Mouse (Mus musculus) bone marrow, adult 2 months (tissue): ENCODE measurements at regions not wholly inside any gene's neighbourhood (a gene's known extent, or its start where the extent isn't known, plus 50 kb on each side); places are given as distances from the start of the nearest gene placed in this dataset.

Experiments used
- H3K27ac ChIP-seq: fragments of 200-500 bp; 2 replicates; pipeline ENCODE4 v1.5.1; 2012; ENCODE audit warnings: low read depth, mild to moderate bottlenecking, control low read depth, inconsistent platforms, low read length; ENCODE audit not compliant: control insufficient read depth, poor library complexity, insufficient read depth
- H3K4me1 ChIP-seq: fragments of 200-500 bp; 2 replicates; pipeline ENCODE4 v1.6.1; 2011; ENCODE audit warnings: low read length; ENCODE audit not compliant: control insufficient read depth, insufficient read depth
- H3K4me3 ChIP-seq: fragments of 200-500 bp; replicated peaks from 2 replicates; pipeline ENCODE3; 2011; ENCODE audit warnings: mild to moderate bottlenecking, low read depth, low read length, control low read depth; ENCODE audit not compliant: control insufficient read depth
- CTCF ChIP-seq: fragments of 200-500 bp; IDR thresholded peaks from 2 replicates; pipeline ENCODE4 v1.5.1; 2011; ENCODE audit warnings: low read length, control low read depth; ENCODE audit not compliant: control insufficient read depth, insufficient read depth
- POLR2A ChIP-seq: fragments of 200-500 bp; IDR thresholded peaks from 2 replicates; pipeline ENCODE4 v1.6.1; 2011; ENCODE audit warnings: low read depth, mild to moderate bottlenecking, control low read depth, low read length, borderline replicate concordance; ENCODE audit not compliant: control insufficient read depth
- WGBS: fragments of 180-500 bp; shearing (Covaris S2); methylation state at CpG from one replicate; pipeline ENCODE4 v1.1.7; 2018; 5-methylcytosine and 5-hydroxymethylcytosine counted together

DNA sequence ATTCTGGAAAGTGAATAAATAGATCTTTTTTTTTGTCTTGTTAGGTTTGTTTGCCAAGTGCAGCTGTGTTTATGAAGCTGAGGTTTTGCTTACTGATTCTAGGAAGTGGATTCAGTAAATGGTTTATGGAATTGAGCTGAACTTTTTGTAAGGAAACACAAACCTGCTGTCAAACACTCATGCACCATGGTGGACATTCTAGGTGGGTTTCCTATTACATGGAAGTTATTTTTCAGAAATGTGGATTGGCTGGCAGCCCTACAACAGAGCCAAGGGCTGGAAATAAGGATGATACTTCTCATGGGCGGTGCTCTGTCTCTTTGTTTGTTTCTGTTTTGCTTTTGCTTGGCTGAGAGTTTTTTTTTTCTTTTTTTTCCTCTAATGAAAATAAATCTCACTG, 508.5 kb upstream of the Kif2a start:
- no peaks in the 10 kb centered on the region for H3K4me1 ChIP-seq
- no peak overlapping the region for H3K4me3 ChIP-seq
- H3K27ac ChIP-seq = no peak overlapping the region
- TF ChIP-seq POLR2A (no peak), CTCF (no peak)
- WGBS = 89% methylated on average over 1 of the region's 1 CpGs

DNA sequence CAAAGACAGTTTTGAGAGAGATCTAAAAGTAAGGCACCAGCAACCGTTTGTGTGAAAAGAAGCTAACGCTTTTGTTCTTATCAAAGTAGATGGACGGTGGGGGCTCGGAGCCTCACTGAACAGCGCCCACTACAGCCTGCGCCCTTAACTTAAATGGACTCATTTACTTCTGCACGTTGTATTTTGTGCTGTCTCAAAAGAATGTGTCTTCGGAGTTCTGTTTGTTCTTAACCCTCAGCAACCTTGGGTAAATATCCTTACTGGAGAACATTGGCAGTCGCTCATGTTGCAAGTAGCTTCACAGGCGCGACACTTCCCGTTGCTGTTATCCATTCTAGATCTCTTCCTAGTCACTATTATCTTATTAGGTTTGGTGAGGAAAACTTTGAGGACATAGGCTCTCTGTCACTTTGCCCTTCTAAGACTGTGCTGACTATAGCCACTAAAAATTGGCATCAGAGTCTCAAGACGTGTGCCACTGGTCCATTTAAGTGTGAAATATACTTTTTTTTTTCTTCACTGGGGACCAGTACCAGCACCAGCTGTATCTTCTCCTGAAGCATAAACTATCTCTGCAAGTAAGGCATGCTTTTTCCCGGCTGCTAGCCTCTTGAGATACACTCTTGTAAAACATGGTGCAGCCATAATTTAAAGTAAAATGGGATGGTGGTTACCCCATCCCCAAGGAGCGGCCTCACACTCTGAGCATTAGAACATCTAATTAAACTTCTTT, 507.0 kb upstream of the Kif2a start:
- 84% methylated on average over 15 of the region's 15 CpGs for WGBS
- Histone ChIP-seq H3K4me3 (no peak overlapping the region), H3K27ac (no peak overlapping the region), H3K4me1 (no peaks in the 10 kb centered on the region)
- TF ChIP-seq POLR2A (no peak), CTCF (no peak)

DNA sequence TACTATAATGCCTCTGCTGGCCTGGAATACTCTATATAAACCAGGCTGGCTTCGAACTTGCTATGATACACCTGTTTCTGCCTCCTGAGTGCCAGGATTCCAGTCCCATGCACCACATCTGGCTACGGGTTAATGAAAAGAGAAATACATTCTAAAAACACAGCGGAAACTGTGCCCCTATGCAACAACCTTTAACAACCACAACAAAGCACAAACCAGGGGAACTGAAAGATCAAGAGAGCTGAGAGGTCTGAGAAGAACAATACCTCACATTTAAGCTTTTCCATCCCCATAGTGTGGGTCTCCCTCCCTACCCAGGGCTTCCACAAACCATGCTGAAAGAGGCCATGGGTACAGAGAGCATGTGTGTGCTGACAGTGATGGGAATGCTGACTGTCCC, 501.0 kb upstream of the Kif2a start:
- H3K4me3 ChIP-seq = no peak overlapping the region
- TF ChIP-seq CTCF (no peak), POLR2A (no peak)
- no peaks in the 10 kb centered on the region for H3K4me1 ChIP-seq
- 79% methylated on average over 3 of the region's 3 CpGs for WGBS
- no peak overlapping the region for H3K27ac ChIP-seq

DNA sequence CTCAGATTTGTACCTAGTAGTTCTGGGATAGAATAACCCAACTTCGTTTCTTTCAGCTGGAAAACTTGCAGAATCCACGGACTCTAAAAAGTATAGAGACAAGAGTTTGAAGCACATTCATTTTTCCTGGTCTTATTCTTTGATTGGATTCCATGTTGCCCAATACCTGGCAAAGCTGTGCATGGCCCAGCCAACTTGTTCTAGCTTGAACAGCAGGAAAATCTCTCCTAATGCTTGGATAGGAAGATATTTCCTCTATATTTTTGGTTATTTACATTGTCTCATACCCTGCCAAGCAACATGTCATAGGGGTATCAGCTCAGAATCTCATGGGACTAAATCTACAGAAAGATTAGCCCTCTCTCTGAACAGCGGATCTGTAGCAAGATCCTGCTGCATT, 492.3 kb upstream of the Kif2a start:
- no peak for TF ChIP-seq CTCF
- no peaks in the 10 kb centered on the region for H3K4me1 ChIP-seq
- H3K4me3 ChIP-seq = no peak overlapping the region
- no peak overlapping the region for H3K27ac ChIP-seq
- 76% methylated on average over 3 of the region's 3 CpGs for WGBS

DNA sequence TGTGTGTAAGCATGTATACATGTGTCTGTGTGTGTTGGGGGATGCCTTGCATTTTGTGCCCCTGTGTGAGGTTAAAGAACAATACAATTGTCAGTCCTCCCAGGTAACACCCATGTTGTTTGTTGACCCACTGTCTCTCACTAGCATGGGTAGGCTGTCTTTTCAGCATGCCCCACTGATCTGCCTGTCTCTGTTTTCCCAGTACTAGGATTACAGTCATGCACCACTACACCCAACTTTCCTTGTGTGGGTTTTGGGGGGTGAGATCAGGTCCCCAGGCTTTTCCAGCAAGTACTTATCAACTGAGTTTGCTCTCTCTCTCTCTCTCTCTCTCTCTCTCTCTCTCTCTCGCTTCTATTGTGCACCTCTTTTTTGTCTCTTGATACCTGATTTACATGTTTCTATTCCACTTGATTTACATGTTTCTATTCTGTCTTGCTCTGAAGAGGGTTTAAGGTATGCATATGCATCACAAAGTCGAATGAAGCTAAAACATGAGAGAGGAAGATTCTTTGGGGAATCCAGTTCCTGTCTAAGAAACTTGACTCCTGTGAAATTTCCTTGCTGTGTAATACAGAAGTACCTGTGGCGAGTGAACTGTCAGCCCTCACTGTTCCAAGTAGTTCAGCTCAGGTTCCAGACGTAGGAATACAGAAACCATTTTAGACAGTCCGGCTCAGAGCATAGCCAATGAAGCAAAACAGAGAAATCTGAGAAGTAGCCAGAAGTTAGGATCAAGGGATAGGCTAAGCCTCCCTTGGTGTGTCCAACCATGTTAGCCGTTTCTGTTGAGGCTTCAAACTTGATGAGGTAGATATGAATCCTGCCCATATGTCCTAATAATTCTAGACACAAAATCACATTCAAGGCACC, 491.6 kb upstream of the Kif2a start:
- no peak for TF ChIP-seq POLR2A
- no peak for TF ChIP-seq CTCF
- Histone ChIP-seq H3K4me3 (no peak overlapping the region), H3K27ac (no peak overlapping the region), H3K4me1 (no peaks in the 10 kb centered on the region)
- 72% methylated on average over 6 of the region's 6 CpGs for WGBS

DNA sequence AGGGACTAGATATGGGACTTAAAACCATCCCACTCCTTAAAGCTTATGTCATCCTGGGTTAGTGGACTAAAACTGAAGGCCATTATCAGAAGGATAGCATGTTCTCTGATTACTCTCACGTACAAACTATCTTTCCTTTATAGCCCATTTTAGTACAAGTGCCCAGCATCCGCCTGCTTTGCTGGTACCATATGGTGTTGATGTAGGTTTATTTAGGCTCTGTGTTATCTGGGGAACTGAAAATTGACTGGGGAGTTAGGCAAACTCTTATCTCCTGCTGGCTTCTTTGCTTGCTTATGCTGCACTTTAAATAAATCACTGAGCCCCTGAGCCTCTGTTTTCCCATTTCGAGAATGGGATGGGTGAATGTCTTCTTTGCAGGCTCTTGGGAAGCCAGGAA, 485.4 kb upstream of the Kif2a start:
- 69% methylated on average over 3 of the region's 3 CpGs for WGBS
- TF ChIP-seq CTCF (no peak), POLR2A (no peak)
- H3K4me1 ChIP-seq = no peaks in the 10 kb centered on the region
- no peak overlapping the region for H3K27ac ChIP-seq
- H3K4me3 ChIP-seq = no peak overlapping the region

DNA sequence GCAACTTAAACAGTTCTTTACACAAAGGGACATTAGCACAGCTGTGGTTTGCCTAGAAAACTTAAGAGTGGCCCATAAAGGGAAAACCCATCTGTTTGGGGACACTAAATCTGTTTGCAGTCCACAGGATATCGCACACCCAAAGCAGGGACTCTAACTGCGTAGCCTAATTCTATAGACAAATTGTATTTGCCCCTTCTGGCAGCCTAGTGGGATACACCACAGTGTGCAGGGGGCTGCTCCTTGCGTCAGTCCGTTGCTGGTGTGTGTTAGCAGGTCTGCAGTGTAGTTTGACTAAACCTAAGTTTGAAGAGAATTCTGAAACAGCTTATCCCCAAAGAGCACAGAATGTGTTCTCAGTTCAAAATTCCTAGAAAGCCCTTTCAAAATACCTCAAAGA, 484.9 kb upstream of the Kif2a start:
- TF ChIP-seq POLR2A (no peak), CTCF (no peak)
- Histone ChIP-seq H3K4me3 (no peak overlapping the region), H3K4me1 (no peaks in the 10 kb centered on the region), H3K27ac (no peak overlapping the region)
- WGBS = 79% methylated on average over 4 of the region's 4 CpGs

DNA sequence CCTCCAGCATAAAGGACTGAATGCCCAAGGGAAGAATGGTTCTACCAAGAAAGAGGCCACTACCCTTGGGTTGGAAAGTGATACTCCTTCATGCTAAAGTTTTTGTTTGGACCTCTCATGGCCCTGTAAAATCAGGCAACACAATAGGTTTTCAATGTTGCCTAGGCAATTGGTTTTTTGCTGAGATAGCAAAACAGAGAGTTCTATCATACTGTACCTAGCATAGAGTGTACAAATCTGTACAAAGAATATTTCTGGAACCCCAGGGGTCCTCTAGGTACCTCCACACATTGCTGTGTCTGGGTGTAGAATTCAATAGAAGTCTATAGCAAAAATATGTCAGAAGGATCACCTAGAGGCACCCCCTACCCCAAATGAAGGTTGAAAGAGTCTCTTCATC, 483.4 kb upstream of the Kif2a start:
- no peak overlapping the region for H3K4me3 ChIP-seq
- no peaks in the 10 kb centered on the region for H3K4me1 ChIP-seq
- H3K27ac ChIP-seq = no peak overlapping the region
- TF ChIP-seq POLR2A = no peak
- TF ChIP-seq CTCF = no peak
